Mouse (Mus musculus) midbrain, embryonic 15.5 days (tissue): ENCODE measurements at regions not wholly inside any gene's neighbourhood (a gene's known extent, or its start where the extent isn't known, plus 50 kb on each side); places are given as distances from the start of the nearest gene placed in this dataset.

Experiments used
- ATAC-seq: fragments of 200-750 bp; cut with Nextera tagmentation; replicated peaks from 2 replicates; pipeline ENCODE4 v1.8.0; 2017; ENCODE audit warnings: moderate TSS enrichment
- H3K27ac ChIP-seq: fragments of 300-500 bp; sonication (generic); 2 replicates; pipeline ENCODE4 v1.5.1; 2015; ENCODE audit warnings: mild to moderate bottlenecking, inconsistent platforms
- H3K27me3 ChIP-seq: fragments of 300-500 bp; sonication (generic); replicated peaks from 2 replicates; pipeline ENCODE4 v1.6.1; 2015; ENCODE audit warnings: inconsistent platforms
- H3K36me3 ChIP-seq: fragments of 300-500 bp; sonication (generic); replicated peaks from 2 replicates; pipeline ENCODE4 v1.6.1; 2015; ENCODE audit warnings: inconsistent platforms
- H3K4me1 ChIP-seq: fragments of 300-500 bp; sonication (generic); 2 replicates; pipeline ENCODE4 v1.6.1; 2015; ENCODE audit warnings: inconsistent platforms
- H3K4me2 ChIP-seq: fragments of 300-500 bp; sonication (generic); 2 replicates; pipeline ENCODE4 v1.6.1; 2015; ENCODE audit warnings: inconsistent platforms, mild to moderate bottlenecking, moderate library complexity
- H3K4me3 ChIP-seq: fragments of 300-500 bp; sonication (generic); 2 replicates; pipeline ENCODE4 v1.5.1; 2015; ENCODE audit warnings: mild to moderate bottlenecking, inconsistent platforms
- H3K9ac ChIP-seq: fragments of 300-500 bp; sonication (generic); 2 replicates; pipeline ENCODE4 v1.6.1; 2015; ENCODE audit warnings: mild to moderate bottlenecking, inconsistent platforms
- H3K9me3 ChIP-seq: fragments of 300-500 bp; sonication (generic); 2 replicates; pipeline ENCODE4 v1.6.1; 2016; ENCODE audit warnings: inconsistent platforms
- WGBS: fragments of 180-500 bp; shearing (Covaris S2); methylation state at CpG from one replicate; pipeline ENCODE4 v1.1.7; 2015; ENCODE audit warnings: mixed read lengths; 5-methylcytosine and 5-hydroxymethylcytosine counted together

GRCm38 (mm10) chr13:72288381-72289092 is 325.0 kb upstream of the Irx1 start:
- H3K4me1 ChIP-seq, result peaks cover 33% of the 10 kb centered on the region
- no peak overlapping the region for H3K27ac ChIP-seq
- no peaks in the 10 kb centered on the region for H3K36me3 ChIP-seq
- ATAC-seq, result peak; percentile 62
- 23% methylated on average over 13 of the region's 13 CpGs for WGBS
- H3K4me2 ChIP-seq, result peak overlapping the region; percentile 29
- H3K9me3 ChIP-seq, result no peaks in the 10 kb centered on the region
- no peak overlapping the region for H3K4me3 ChIP-seq
- peaks cover 26% of the 10 kb centered on the region; the same call in 1 of the 2 replicates for H3K27me3 ChIP-seq
- H3K9ac ChIP-seq, result no peak overlapping the region

GRCm38 (mm10) chr13:72289093-72289501 is 325.6 kb upstream of the Irx1 start:
- H3K4me1 ChIP-seq, result peaks cover 36% of the 10 kb centered on the region
- no peak overlapping the region for H3K4me3 ChIP-seq
- no peaks in the 10 kb centered on the region for H3K9me3 ChIP-seq
- ATAC-seq, result peak; percentile 46; the same call in 1 of the 2 replicates
- no peaks in the 10 kb centered on the region for H3K36me3 ChIP-seq
- peak overlapping the region; percentile 55; the same call in 1 of the 2 replicates for H3K27ac ChIP-seq
- H3K9ac ChIP-seq, result no peak overlapping the region
- peak overlapping the region; percentile 29 for H3K4me2 ChIP-seq
- 6% methylated on average over 10 of the region's 10 CpGs for WGBS
- H3K27me3 ChIP-seq, result peaks cover 25% of the 10 kb centered on the region; the same call in 1 of the 2 replicates

GRCm38 (mm10) chr13:72292361-72292760 is 328.8 kb upstream of the Irx1 start:
- Histone ChIP-seq H3K4me3 (no peak overlapping the region), H3K4me2 (0 out of 2 replicates have a peak overlapping the region, but pooled peaks have one; percentile 11), H3K36me3 (no peaks in the 10 kb centered on the region), H3K27me3 (peaks cover 45% of the 10 kb centered on the region), H3K9ac (no peak overlapping the region), H3K27ac (peak overlapping the region; percentile 3; the same call in 1 of the 2 replicates), H3K9me3 (no peaks in the 10 kb centered on the region), H3K4me1 (peaks cover 38% of the 10 kb centered on the region)
- ATAC-seq, result peak; percentile 50; the same call in 1 of the 2 replicates
- WGBS, result 5% methylated on average over 14 of the region's 14 CpGs

- 12% methylated on average over 10 of the region's 10 CpGs for WGBS
- no peak for ATAC-seq
- Histone ChIP-seq H3K4me3 (no peak overlapping the region), H3K9me3 (no peaks in the 10 kb centered on the region), H3K9ac (no peak overlapping the region), H3K27me3 (peaks cover 44% of the 10 kb centered on the region), H3K4me2 (no peak overlapping the region), H3K4me1 (peaks cover 43% of the 10 kb centered on the region), H3K36me3 (no peaks in the 10 kb centered on the region), H3K27ac (no peak overlapping the region)
Observed at GRCm38 (mm10) chr13:72293059-72293694, 329.7 kb upstream of the Irx1 start.

- peak overlapping the region; percentile 20; the same call in 1 of the 2 replicates for H3K27ac ChIP-seq
- 6% methylated on average over 13 of the region's 13 CpGs for WGBS
Observed at GRCm38 (mm10) chr13:72298264-72298870, 330.3 kb upstream of the Irx2 start.

GRCm38 (mm10) chr13:72299660-72300059 is 329.0 kb upstream of the Irx2 start:
- H3K36me3 ChIP-seq, result no peaks in the 10 kb centered on the region
- peaks cover 59% of the 10 kb centered on the region for H3K4me1 ChIP-seq
- WGBS, result 17% methylated on average over 3 of the region's 3 CpGs
- peak overlapping the region; percentile 28; the same call in 1 of the 2 replicates for H3K4me2 ChIP-seq
- H3K9ac ChIP-seq, result no peak overlapping the region
- peaks cover 54% of the 10 kb centered on the region for H3K27me3 ChIP-seq
- ATAC-seq, result no peak
- H3K9me3 ChIP-seq, result no peaks in the 10 kb centered on the region
- H3K27ac ChIP-seq, result peak overlapping the region; percentile 20; the same call in 1 of the 2 replicates
- no peak overlapping the region for H3K4me3 ChIP-seq

More at GRCm38 (mm10) chr13:72298264-72298870, 330.3 kb upstream of the Irx2 start:
- H3K9ac ChIP-seq, result no peak overlapping the region
- peaks cover 57% of the 10 kb centered on the region for H3K27me3 ChIP-seq
- no peaks in the 10 kb centered on the region for H3K9me3 ChIP-seq
- peak; percentile 64 for ATAC-seq
- peaks cover 50% of the 10 kb centered on the region for H3K4me1 ChIP-seq
- peak overlapping the region; percentile 28 for H3K4me2 ChIP-seq
- no peaks in the 10 kb centered on the region for H3K36me3 ChIP-seq
- H3K4me3 ChIP-seq, result 0 out of 2 replicates have a peak overlapping the region, but pooled peaks have one; percentile 12

GRCm38 (mm10) chr13:72301114-72301513 is 327.5 kb upstream of the Irx2 start:
- 56% methylated on average over 7 of the region's 7 CpGs for WGBS
- Histone ChIP-seq H3K27ac (no peak overlapping the region; the same call in 1 of the 2 replicates), H3K36me3 (no peaks in the 10 kb centered on the region), H3K9ac (no peak overlapping the region), H3K4me3 (no peak overlapping the region), H3K4me1 (peaks cover 60% of the 10 kb centered on the region), H3K4me2 (0 out of 2 replicates have a peak overlapping the region, but pooled peaks have one; percentile 35), H3K9me3 (no peaks in the 10 kb centered on the region), H3K27me3 (peaks cover 42% of the 10 kb centered on the region)
- no peak for ATAC-seq

GRCm38 (mm10) chr13:72301841-72302240 is 326.8 kb upstream of the Irx2 start:
- peaks cover 60% of the 10 kb centered on the region for H3K4me1 ChIP-seq
- peak overlapping the region; percentile 69 for H3K27ac ChIP-seq
- H3K27me3 ChIP-seq, result peaks cover 35% of the 10 kb centered on the region
- WGBS, result 53% methylated on average over 15 of the region's 15 CpGs
- no peak for ATAC-seq
- peak overlapping the region; percentile 12; the same call in 1 of the 2 replicates for H3K9ac ChIP-seq
- H3K36me3 ChIP-seq, result no peaks in the 10 kb centered on the region
- no peaks in the 10 kb centered on the region for H3K9me3 ChIP-seq
- peak overlapping the region; percentile 35 for H3K4me2 ChIP-seq
- peak overlapping the region; percentile 4; the same call in 1 of the 2 replicates for H3K4me3 ChIP-seq

GRCm38 (mm10) chr13:72302436-72303125 is 326.0 kb upstream of the Irx2 start:
- peak overlapping the region; percentile 69 for H3K27ac ChIP-seq
- H3K36me3 ChIP-seq, result no peaks in the 10 kb centered on the region
- 43% methylated on average over 19 of the region's 19 CpGs for WGBS
- peak overlapping the region; percentile 35 for H3K4me2 ChIP-seq
- H3K9ac ChIP-seq, result peak overlapping the region; percentile 12; the same call in 1 of the 2 replicates
- no peaks in the 10 kb centered on the region for H3K9me3 ChIP-seq
- peak; percentile 78 for ATAC-seq
- H3K4me3 ChIP-seq, result no peak overlapping the region
- peaks cover 56% of the 10 kb centered on the region for H3K4me1 ChIP-seq
- H3K27me3 ChIP-seq, result peaks cover 32% of the 10 kb centered on the region

- peaks cover 50% of the 10 kb centered on the region for H3K4me1 ChIP-seq
- peak; percentile 59 for ATAC-seq
- H3K27ac ChIP-seq, result peak overlapping the region; percentile 69
- H3K4me3 ChIP-seq, result no peak overlapping the region
- no peaks in the 10 kb centered on the region for H3K36me3 ChIP-seq
- WGBS, result 17% methylated on average over 15 of the region's 15 CpGs
- peak overlapping the region; percentile 20; the same call in 1 of the 2 replicates for H3K9ac ChIP-seq
- H3K9me3 ChIP-seq, result no peaks in the 10 kb centered on the region
- H3K27me3 ChIP-seq, result peaks cover 34% of the 10 kb centered on the region
- peak overlapping the region; percentile 28 for H3K4me2 ChIP-seq
Observed at GRCm38 (mm10) chr13:72303126-72303760, 325.4 kb upstream of the Irx2 start.

GRCm38 (mm10) chr13:72324041-72324690 is 304.5 kb upstream of the Irx2 start:
- Histone ChIP-seq H3K9ac (no peak overlapping the region), H3K4me1 (no peaks in the 10 kb centered on the region; the same call in 1 of the 2 replicates), H3K4me2 (peak overlapping the region; percentile 21; the same call in 1 of the 2 replicates), H3K27me3 (peaks cover 11% of the 10 kb centered on the region; the same call in 1 of the 2 replicates), H3K9me3 (no peaks in the 10 kb centered on the region), H3K4me3 (no peak overlapping the region), H3K36me3 (no peaks in the 10 kb centered on the region), H3K27ac (no peak overlapping the region)
- WGBS, result 65% methylated on average over 10 of the region's 10 CpGs
- ATAC-seq, result no peak
